Comparison of ENCODE assay signal across 14 mouse cellular contexts in the genomic region with DNA sequence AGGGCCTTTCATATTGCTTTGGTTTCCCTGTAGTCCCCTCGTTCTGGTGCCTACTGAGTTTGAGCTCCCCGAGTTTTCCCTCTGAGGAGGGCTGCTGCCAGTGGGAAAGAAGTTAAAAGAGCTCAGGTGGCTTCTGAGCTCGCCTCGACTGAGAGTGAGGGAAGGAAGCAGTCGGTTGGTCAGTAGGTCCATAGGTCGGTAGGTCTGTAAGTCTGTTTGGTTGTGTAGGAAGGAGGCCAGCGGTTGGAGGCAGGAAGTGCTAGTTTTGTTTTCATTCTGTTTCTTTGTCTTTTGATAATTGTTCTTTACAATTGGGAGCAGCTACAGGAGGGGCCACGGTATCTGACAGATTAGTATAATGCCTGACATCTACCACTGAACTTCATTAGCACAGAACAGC. TPM values are rescaled to one million over a fixed set of nuclear protein-coding genes. Genes with fewer than 3 reads are reported as not detected.
A peak's percentile ranks its signal among the peaks of the same experiment; 100 is the strongest.
DNase-seq lines count a peak whose midpoint lies in the region; ATAC-seq lines count a peak whose summit lies in the region.
"Had no signal": no experiment of that assay in that cellular context is flagged by ENCODE, and none has a peak within 500 bp of the region (broad histone marks: within the 10 kb centered on the region; RNA-seq: fewer than 3 reads in every experiment).

No protein-coding gene starts in this region.

- H3K36me3 ChIP-seq in kidney, embryonic 15.5 days, result peaks cover 69% of the 10 kb centered on the region
- H3K36me3 ChIP-seq in embryonic facial prominence, embryonic 12.5 days, result peaks cover 44% of the 10 kb centered on the region
- peaks cover 48% of the 10 kb centered on the region for H3K36me3 ChIP-seq in hindbrain, embryonic 12.5 days
- H3K36me3 ChIP-seq in midbrain, embryonic 15.5 days (replicated peaks), result peaks cover 16% of the 10 kb centered on the region; the same call in 1 of the 2 replicates

- 64% methylated on average over 8 of the region's 8 CpGs for WGBS in kidney, embryonic 15.5 days
- 40% methylated on average over 8 of the region's 8 CpGs for WGBS in embryonic facial prominence, embryonic 12.5 days
- 57% methylated on average over 8 of the region's 8 CpGs for WGBS in hindbrain, embryonic 12.5 days
- WGBS in midbrain, embryonic 15.5 days, result 37% methylated on average over 8 of the region's 8 CpGs

- H3K4me1 ChIP-seq in kidney, embryonic 15.5 days, result 0 out of 2 replicates have a peak, but pooled peaks cover 7% of the 10 kb centered on the region
- peaks cover 9% of the 10 kb centered on the region for H3K4me1 ChIP-seq in embryonic facial prominence, embryonic 12.5 days
- peaks cover 13% of the 10 kb centered on the region for H3K4me1 ChIP-seq in hindbrain, embryonic 12.5 days
- peaks cover 5% of the 10 kb centered on the region; the same call in 1 of the 2 replicates for H3K4me1 ChIP-seq in midbrain, embryonic 15.5 days
- H3K4me1 ChIP-seq: limb, embryonic 15.5 days had no signal

- DNase-seq in kidney, postnatal 10 days, result no peak
- DNase-seq in cerebellum, postnatal 14 days, result no peak
- no peak for DNase-seq in heart, postnatal 14 days
- DNase-seq in gastrocnemius, postnatal 25 days, result no peak
- DNase-seq: cerebellum, adult 9-11 months; right cerebral cortex, adult 18-20 months; thymus, adult 18-20 months had no signal

- no peak overlapping the region for H3K9ac ChIP-seq in kidney, embryonic 15.5 days
- no peak overlapping the region for H3K9ac ChIP-seq in embryonic facial prominence, embryonic 12.5 days
- H3K9ac ChIP-seq in hindbrain, embryonic 12.5 days, result no peak overlapping the region
- H3K9ac ChIP-seq in midbrain, embryonic 15.5 days, result no peak overlapping the region
- H3K9ac ChIP-seq: embryonic facial prominence, embryonic 15.5 days; limb, embryonic 15.5 days had no signal

- no peak overlapping the region for H3K4me3 ChIP-seq in kidney, embryonic 15.5 days (replicated peaks)
- H3K4me3 ChIP-seq in embryonic facial prominence, embryonic 12.5 days, result no peak overlapping the region
- no peak overlapping the region for H3K4me3 ChIP-seq in hindbrain, embryonic 12.5 days
- no peak overlapping the region for H3K4me3 ChIP-seq in midbrain, embryonic 15.5 days
- H3K4me3 ChIP-seq: embryonic facial prominence, embryonic 15.5 days; limb, embryonic 15.5 days had no signal

- intact Hi-C loops in heart, postnatal 14 days (cut with DNase I), result no loop called here

- H3K4me2 ChIP-seq in kidney, embryonic 15.5 days, result no peak overlapping the region
- no peak overlapping the region for H3K4me2 ChIP-seq in embryonic facial prominence, embryonic 12.5 days (replicated peaks)
- no peak overlapping the region for H3K4me2 ChIP-seq in hindbrain, embryonic 12.5 days (replicated peaks)
- no peak overlapping the region for H3K4me2 ChIP-seq in midbrain, embryonic 15.5 days
- H3K4me2 ChIP-seq: embryonic facial prominence, embryonic 15.5 days; limb, embryonic 15.5 days had no signal

- H3K27ac ChIP-seq in kidney, embryonic 15.5 days, result peak overlapping the region; percentile 77
- peak overlapping the region; percentile 32; the same call in 1 of the 2 replicates for H3K27ac ChIP-seq in embryonic facial prominence, embryonic 12.5 days
- peak overlapping the region; percentile 76 for H3K27ac ChIP-seq in hindbrain, embryonic 12.5 days
- peak overlapping the region; percentile 38; the same call in 1 of the 2 replicates for H3K27ac ChIP-seq in midbrain, embryonic 15.5 days
- H3K27ac ChIP-seq: embryonic facial prominence, embryonic 15.5 days; macrophage had no signal

- no peak for ATAC-seq in kidney, embryonic 15.5 days (replicated peaks; ENCODE audit: low FRiP score)
- ATAC-seq in embryonic facial prominence, embryonic 12.5 days (ENCODE audit: insufficient number of reproducible peaks, insufficient read depth, low FRiP score, low TSS enrichment), result no peak
- ATAC-seq in hindbrain, embryonic 12.5 days (ENCODE audit: low FRiP score), result no peak
- ATAC-seq in midbrain, embryonic 15.5 days (replicated peaks), result no peak

- H3K9me3 ChIP-seq in kidney, embryonic 15.5 days (replicated peaks), result no peaks in the 10 kb centered on the region
- no peaks in the 10 kb centered on the region for H3K9me3 ChIP-seq in embryonic facial prominence, embryonic 12.5 days
- no peaks in the 10 kb centered on the region for H3K9me3 ChIP-seq in hindbrain, embryonic 12.5 days (replicated peaks)
- no peaks in the 10 kb centered on the region for H3K9me3 ChIP-seq in midbrain, embryonic 15.5 days
- H3K9me3 ChIP-seq: embryonic facial prominence, embryonic 15.5 days; limb, embryonic 15.5 days had no signal

- H3K27me3 ChIP-seq in kidney, embryonic 15.5 days, result no peaks in the 10 kb centered on the region
- H3K27me3 ChIP-seq in embryonic facial prominence, embryonic 12.5 days, result no peaks in the 10 kb centered on the region
- H3K27me3 ChIP-seq in hindbrain, embryonic 12.5 days, result no peaks in the 10 kb centered on the region
- H3K27me3 ChIP-seq in midbrain, embryonic 15.5 days (replicated peaks), result no peaks in the 10 kb centered on the region
- H3K27me3 ChIP-seq: embryonic facial prominence, embryonic 15.5 days; limb, embryonic 15.5 days had no signal

RNA-seq across cellular contexts. Expression of gene Snx1, which starts 16.3 kb away (rescaled TPM):
- 137 and 142 TPM in 2 replicates for polyA plus RNA-seq in kidney, embryonic 15.5 days (2015; fragmentation: Nextera tagmentation; extraction: Ambion mirVana)
- polyA plus RNA-seq in embryonic facial prominence, embryonic 12.5 days (2016; fragmentation: Nextera tagmentation; extraction: Ambion mirVana), result 129 and 131 TPM in 2 replicates
- polyA plus RNA-seq in hindbrain, embryonic 12.5 days (2016; fragmentation: Nextera tagmentation; extraction: Ambion mirVana), result 130 and 139 TPM in 2 replicates
- 75.5 and 76.6 TPM in 2 replicates for polyA plus RNA-seq in midbrain, embryonic 15.5 days (2015; fragmentation: Nextera tagmentation; extraction: Ambion mirVana)
- 10 to 100 TPM; 34.1 to 34.4 TPM for total RNA-seq in heart, postnatal 14 days (2021)
- total RNA-seq in gastrocnemius, postnatal 25 days (2021), result 10 to 100 TPM; 14.0 to 16.7 TPM

RNA-seq across cellular contexts. Expression of gene Ciao2a, which starts 16.3 kb away (rescaled TPM):
- polyA plus RNA-seq in kidney, embryonic 15.5 days (2015; fragmentation: Nextera tagmentation; extraction: Ambion mirVana), result 151 and 165 TPM in 2 replicates
- polyA plus RNA-seq in embryonic facial prominence, embryonic 12.5 days (2016; fragmentation: Nextera tagmentation; extraction: Ambion mirVana), result 166 and 174 TPM in 2 replicates
- 123 and 126 TPM in 2 replicates for polyA plus RNA-seq in hindbrain, embryonic 12.5 days (2016; fragmentation: Nextera tagmentation; extraction: Ambion mirVana)
- polyA plus RNA-seq in midbrain, embryonic 15.5 days (2015; fragmentation: Nextera tagmentation; extraction: Ambion mirVana), result 59.2 and 59.7 TPM in 2 replicates
- total RNA-seq in heart, postnatal 14 days (2021), result 10 to 100 TPM; 59.4 to 69.3 TPM
- total RNA-seq in gastrocnemius, postnatal 25 days (2021), result 10 to 100 TPM; 42.1 to 47.7 TPM

RNA-seq across cellular contexts. Expression of gene Snx22, which starts 40.6 kb away (rescaled TPM):
- polyA plus RNA-seq in kidney, embryonic 15.5 days (2015; fragmentation: Nextera tagmentation; extraction: Ambion mirVana), result 1.4 and 2.3 TPM in 2 replicates
- 6.2 and 7.7 TPM in 2 replicates for polyA plus RNA-seq in embryonic facial prominence, embryonic 12.5 days (2016; fragmentation: Nextera tagmentation; extraction: Ambion mirVana)
- polyA plus RNA-seq in hindbrain, embryonic 12.5 days (2016; fragmentation: Nextera tagmentation; extraction: Ambion mirVana), result 6.6 and 8.7 TPM in 2 replicates
- 11.2 and 11.9 TPM in 2 replicates for polyA plus RNA-seq in midbrain, embryonic 15.5 days (2015; fragmentation: Nextera tagmentation; extraction: Ambion mirVana)
- 1 to 10 TPM in 1 of 2 experiments, under 1 TPM in 1; 0.90 to 1.0 TPM for total RNA-seq in heart, postnatal 14 days (2021)
- under 1 TPM; 0.18 to 0.21 TPM for total RNA-seq in gastrocnemius, postnatal 25 days (2021)

RNA-seq across cellular contexts. Expression of gene Dapk2, which starts 47.9 kb away (rescaled TPM):
- polyA plus RNA-seq in kidney, embryonic 15.5 days (2015; fragmentation: Nextera tagmentation; extraction: Ambion mirVana), result 4.8 and 6.5 TPM in 2 replicates
- 6.0 and 6.6 TPM in 2 replicates for polyA plus RNA-seq in embryonic facial prominence, embryonic 12.5 days (2016; fragmentation: Nextera tagmentation; extraction: Ambion mirVana)
- 3.7 and 3.8 TPM in 2 replicates for polyA plus RNA-seq in hindbrain, embryonic 12.5 days (2016; fragmentation: Nextera tagmentation; extraction: Ambion mirVana)
- 0.82 and 1.4 TPM in 2 replicates for polyA plus RNA-seq in midbrain, embryonic 15.5 days (2015; fragmentation: Nextera tagmentation; extraction: Ambion mirVana)
- total RNA-seq in heart, postnatal 14 days (2021), result 1 to 10 TPM; 6.0 to 6.5 TPM
- total RNA-seq in gastrocnemius, postnatal 25 days (2021), result 10 to 100 TPM; 25.7 to 27.9 TPM

RNA-seq across cellular contexts. Expression of gene Ppib, which starts 50.1 kb away (rescaled TPM):
- 631 and 634 TPM in 2 replicates for polyA plus RNA-seq in kidney, embryonic 15.5 days (2015; fragmentation: Nextera tagmentation; extraction: Ambion mirVana)
- polyA plus RNA-seq in embryonic facial prominence, embryonic 12.5 days (2016; fragmentation: Nextera tagmentation; extraction: Ambion mirVana), result 523 and 525 TPM in 2 replicates
- 456 and 477 TPM in 2 replicates for polyA plus RNA-seq in hindbrain, embryonic 12.5 days (2016; fragmentation: Nextera tagmentation; extraction: Ambion mirVana)
- 308 and 311 TPM in 2 replicates for polyA plus RNA-seq in midbrain, embryonic 15.5 days (2015; fragmentation: Nextera tagmentation; extraction: Ambion mirVana)
- 100 to 1,000 TPM; 184 to 201 TPM for total RNA-seq in heart, postnatal 14 days (2021)
- total RNA-seq in gastrocnemius, postnatal 25 days (2021), result 10 to 100 TPM; 50.9 to 69.2 TPM
